Mouse (Mus musculus) E14TG2a.4 (cell line): Measurements from ENCODE around the gene Ugt1a10.
"Not testable (repeated sequence)": the region's sequence is repeated elsewhere in the genome, so short reads cannot be mapped to it uniquely, and the experiment has no call there.

Experiments used
- H3K27me3 ChIP-seq: 2 replicates; pipeline ENCODE4 v1.6.1; 2014; ENCODE audit warnings: low read length, control low read depth; ENCODE audit not compliant: insufficient read depth
- H3K36me3 ChIP-seq: 2 replicates; pipeline ENCODE4 v1.6.1; 2014; ENCODE audit warnings: low read length, control low read depth; ENCODE audit not compliant: insufficient read depth
- H3K4me1 ChIP-seq: replicated peaks from 2 replicates; pipeline ENCODE4 v1.6.1; 2014; ENCODE audit warnings: low read depth, low read length, control low read depth
- H3K4me3 ChIP-seq: replicated peaks from 2 replicates; pipeline ENCODE4 v1.5.1; 2014; ENCODE audit warnings: mild to moderate bottlenecking, low read length
- H3K9me3 ChIP-seq: 2 replicates; pipeline ENCODE4 v1.6.1; 2014; ENCODE audit warnings: low read length, control low read depth
- CTCF ChIP-seq: conservative IDR thresholded peaks from 2 replicates; pipeline ENCODE4 v1.5.1; 2014; ENCODE audit warnings: low read length
- NANOG ChIP-seq: IDR thresholded peaks from 2 replicates; pipeline ENCODE4 v1.6.1; 2014; ENCODE audit warnings: borderline replicate concordance, low read length, mixed read lengths
- POU5F1 ChIP-seq: IDR thresholded peaks from 2 replicates; pipeline ENCODE4 v1.6.1; 2014; ENCODE audit warnings: low read length, borderline replicate concordance

Ugt1a10 gene

GRCm38 (mm10) chr1:88015371-88015770 lies 39.8 kb upstream of the Ugt1a10 start:
- H3K4me1 ChIP-seq: no peaks in the 10 kb centered on the region
- H3K9me3 ChIP-seq: peaks cover 14% of the 10 kb centered on the region
- TF ChIP-seq POU5F1: no peak
- no peak for TF ChIP-seq NANOG
- TF ChIP-seq CTCF: no peak

GRCm38 (mm10) chr1:88025244-88025643 lies 29.9 kb upstream of the Ugt1a10 start:
- not testable (repeated sequence) for H3K4me3 ChIP-seq, H3K27me3 ChIP-seq, H3K36me3 ChIP-seq

More at GRCm38 (mm10) chr1:88015371-88015770, 39.8 kb upstream of the Ugt1a10 start:
- Histone ChIP-seq H3K36me3 (no peaks in the 10 kb centered on the region), H3K27me3 (no peaks in the 10 kb centered on the region), H3K4me3 (no peak overlapping the region)

DNA sequence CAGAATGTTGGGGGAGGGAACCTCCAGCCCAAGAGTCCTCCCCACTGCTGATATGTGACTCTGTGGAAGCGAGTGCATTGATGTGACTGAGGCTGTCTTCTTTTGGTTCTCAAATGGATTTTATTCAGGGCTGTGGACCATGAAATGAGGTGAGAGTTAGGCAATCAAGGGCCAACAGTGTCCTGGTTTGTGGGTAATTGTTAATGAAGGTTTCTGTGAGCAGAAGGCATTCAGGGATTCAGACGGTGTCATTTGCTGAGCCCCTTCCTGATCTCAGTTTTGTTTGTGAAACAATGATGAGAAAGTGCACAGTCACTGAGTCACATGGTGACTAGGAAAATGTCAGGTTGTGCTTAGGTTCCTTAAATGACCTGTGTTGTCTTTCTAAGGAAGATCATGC lies 12.1 kb upstream of the Ugt1a10 start:
- not testable (repeated sequence) for H3K4me1 ChIP-seq, H3K9me3 ChIP-seq, H3K4me3 ChIP-seq, H3K36me3 ChIP-seq, H3K27me3 ChIP-seq

More at GRCm38 (mm10) chr1:88025244-88025643, 29.9 kb upstream of the Ugt1a10 start:
- H3K9me3 ChIP-seq, H3K4me1 ChIP-seq: not testable (repeated sequence)

GRCm38 (mm10) chr1:88044832-88045437 lies 10.3 kb upstream of the Ugt1a10 start:
- H3K36me3 ChIP-seq, H3K9me3 ChIP-seq, H3K4me3 ChIP-seq, H3K4me1 ChIP-seq, H3K27me3 ChIP-seq: not testable (repeated sequence)

- H3K4me1 ChIP-seq, H3K36me3 ChIP-seq: not testable (repeated sequence)
Observed at GRCm38 (mm10) chr1:88047408-88047807, 7.8 kb upstream of the Ugt1a10 start.

DNA sequence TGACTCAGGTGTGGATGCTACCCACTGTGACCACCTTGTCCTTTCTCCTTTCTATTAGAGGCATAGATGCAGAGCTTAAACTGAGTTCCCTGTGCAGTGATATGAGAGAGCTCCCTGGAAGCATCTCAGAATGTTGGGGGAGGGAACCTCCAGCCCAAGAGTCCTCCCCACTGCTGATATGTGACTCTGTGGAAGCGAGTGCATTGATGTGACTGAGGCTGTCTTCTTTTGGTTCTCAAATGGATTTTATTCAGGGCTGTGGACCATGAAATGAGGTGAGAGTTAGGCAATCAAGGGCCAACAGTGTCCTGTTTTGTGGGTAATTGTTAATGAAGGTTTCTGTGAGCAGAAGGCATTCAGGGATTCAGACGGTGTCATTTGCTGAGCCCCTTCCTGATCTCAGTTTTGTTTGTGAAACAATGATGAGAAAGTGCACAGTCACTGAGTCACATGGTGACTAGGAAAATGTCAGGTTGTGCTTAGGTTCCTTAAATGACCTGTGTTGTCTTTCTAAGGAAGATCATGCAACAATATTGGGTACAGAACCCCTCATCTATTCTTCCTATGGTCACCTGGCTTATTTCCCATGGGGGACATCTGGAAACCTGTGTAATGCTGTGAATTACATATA lies 11.4 kb downstream of the Ugt1a10 start:
- not testable (repeated sequence) for H3K36me3 ChIP-seq, H3K4me3 ChIP-seq, H3K27me3 ChIP-seq, H3K4me1 ChIP-seq, H3K9me3 ChIP-seq

More at GRCm38 (mm10) chr1:88047408-88047807, 7.8 kb upstream of the Ugt1a10 start:
- not testable (repeated sequence) for H3K9me3 ChIP-seq, H3K4me3 ChIP-seq, H3K27me3 ChIP-seq

DNA sequence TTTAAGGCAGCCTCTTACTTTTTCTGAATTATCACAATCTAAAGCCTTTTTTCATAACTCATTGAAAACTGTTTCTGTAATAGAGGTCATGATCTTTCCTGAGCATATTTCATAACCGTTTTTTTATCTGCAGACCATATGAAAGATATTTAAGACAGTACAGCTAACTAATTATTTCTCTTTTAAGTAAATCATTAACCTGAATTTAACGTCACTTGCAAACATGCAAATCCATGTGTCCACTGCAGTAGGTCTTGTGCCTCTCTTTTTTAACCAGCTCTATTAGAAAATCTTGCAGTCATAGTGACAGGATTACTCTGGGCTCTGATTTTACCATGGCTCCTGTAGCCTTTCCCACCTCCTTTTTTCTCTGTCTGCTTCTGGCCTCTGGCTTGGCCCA lies 15.3 kb downstream of the Ugt1a10 start, which contains the start of gene Ugt1a9:
TSS of gene Ugt1a9 (plus strand) at position 306 of the 400 bp plus-strand sequence.
- Histone ChIP-seq H3K36me3 (no peaks in the 10 kb centered on the region), H3K4me3 (no peak within 1 kb of the TSS), H3K9me3 (peaks cover 3% of the 10 kb centered on the region), H3K27me3 (no peaks in the 10 kb centered on the region), H3K4me1 (no peaks in the 10 kb centered on the region)
- no peak for TF ChIP-seq POU5F1
- TF ChIP-seq NANOG: no peak
- TF ChIP-seq CTCF: no peak

DNA sequence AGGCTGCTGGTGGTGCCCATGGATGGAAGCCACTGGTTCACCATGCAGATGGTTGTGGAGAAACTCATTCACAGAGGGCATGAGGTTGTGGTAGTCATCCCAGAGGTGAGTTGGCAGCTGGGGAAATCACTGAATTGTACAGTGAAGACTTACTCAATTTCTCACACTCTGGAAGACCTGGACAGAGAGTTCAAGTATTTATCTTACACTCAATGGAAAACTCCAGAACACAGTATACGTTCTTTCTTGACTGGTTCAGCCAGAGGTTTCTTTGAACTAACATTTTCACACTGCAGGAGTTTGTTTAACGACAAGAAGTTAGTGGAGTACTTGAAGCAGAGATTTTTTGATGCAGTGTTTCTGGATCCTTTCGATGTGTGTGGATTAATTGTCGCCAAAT lies 15.7 kb downstream of the Ugt1a10 start:
- no peak for TF ChIP-seq POU5F1
- TF ChIP-seq CTCF: no peak
- no peak for TF ChIP-seq NANOG

DNA sequence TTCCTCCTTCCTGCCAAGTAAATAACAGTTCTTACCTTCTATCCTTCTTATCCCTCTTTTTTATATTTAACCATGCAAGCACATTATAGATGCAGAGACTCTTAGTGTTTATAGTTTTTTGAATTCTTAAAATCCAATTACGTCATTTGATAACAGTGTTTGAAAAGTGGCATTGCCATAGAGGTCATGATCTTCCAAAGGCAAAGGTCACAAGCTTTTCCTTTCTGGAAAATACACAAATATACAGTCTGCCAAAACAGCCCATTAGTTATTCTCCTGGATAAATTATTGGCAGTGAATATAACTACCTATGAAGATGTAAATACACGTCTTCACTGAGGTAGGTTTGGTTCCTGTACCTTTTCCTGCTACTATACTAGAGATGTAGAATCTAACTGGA lies 19.3 kb downstream of the Ugt1a10 start:
- H3K4me3 ChIP-seq: no peak overlapping the region
- no peak for TF ChIP-seq NANOG
- no peak for TF ChIP-seq POU5F1
- no peak for TF ChIP-seq CTCF
- H3K36me3 ChIP-seq: no peaks in the 10 kb centered on the region
- peaks cover 15% of the 10 kb centered on the region for H3K9me3 ChIP-seq
- H3K27me3 ChIP-seq: no peaks in the 10 kb centered on the region
- no peaks in the 10 kb centered on the region for H3K4me1 ChIP-seq

More for the DNA sequence above, 15.7 kb downstream of the Ugt1a10 start:
- Histone ChIP-seq H3K4me1 (no peaks in the 10 kb centered on the region), H3K4me3 (no peak overlapping the region), H3K27me3 (no peaks in the 10 kb centered on the region), H3K36me3 (no peaks in the 10 kb centered on the region), H3K9me3 (peaks cover 6% of the 10 kb centered on the region)
